Mouse (Mus musculus): ENCODE measurements around the gene Hnrnpl.

Hnrnpl gene

DNA sequence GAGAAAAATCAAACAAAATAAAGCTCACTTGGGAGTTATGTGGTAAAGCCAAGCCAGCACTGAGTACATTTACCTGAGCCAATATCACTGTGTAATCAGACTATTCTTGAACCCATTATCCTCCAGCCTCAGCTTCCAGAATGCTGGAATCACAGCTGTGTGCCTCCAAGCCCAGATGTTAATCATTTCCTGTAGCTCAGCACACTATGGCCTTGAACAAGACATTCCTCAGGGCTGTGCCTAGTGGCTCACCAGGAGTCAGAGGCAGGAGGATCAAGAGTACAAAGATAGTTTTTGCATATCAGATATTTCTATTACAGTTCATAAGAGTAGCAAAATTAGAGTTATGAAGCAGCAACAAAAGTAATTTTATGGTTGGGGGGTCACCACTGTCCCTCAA lies 16.6 kb upstream of the Hnrnpl start:
- no peak for DNase-seq

DNA sequence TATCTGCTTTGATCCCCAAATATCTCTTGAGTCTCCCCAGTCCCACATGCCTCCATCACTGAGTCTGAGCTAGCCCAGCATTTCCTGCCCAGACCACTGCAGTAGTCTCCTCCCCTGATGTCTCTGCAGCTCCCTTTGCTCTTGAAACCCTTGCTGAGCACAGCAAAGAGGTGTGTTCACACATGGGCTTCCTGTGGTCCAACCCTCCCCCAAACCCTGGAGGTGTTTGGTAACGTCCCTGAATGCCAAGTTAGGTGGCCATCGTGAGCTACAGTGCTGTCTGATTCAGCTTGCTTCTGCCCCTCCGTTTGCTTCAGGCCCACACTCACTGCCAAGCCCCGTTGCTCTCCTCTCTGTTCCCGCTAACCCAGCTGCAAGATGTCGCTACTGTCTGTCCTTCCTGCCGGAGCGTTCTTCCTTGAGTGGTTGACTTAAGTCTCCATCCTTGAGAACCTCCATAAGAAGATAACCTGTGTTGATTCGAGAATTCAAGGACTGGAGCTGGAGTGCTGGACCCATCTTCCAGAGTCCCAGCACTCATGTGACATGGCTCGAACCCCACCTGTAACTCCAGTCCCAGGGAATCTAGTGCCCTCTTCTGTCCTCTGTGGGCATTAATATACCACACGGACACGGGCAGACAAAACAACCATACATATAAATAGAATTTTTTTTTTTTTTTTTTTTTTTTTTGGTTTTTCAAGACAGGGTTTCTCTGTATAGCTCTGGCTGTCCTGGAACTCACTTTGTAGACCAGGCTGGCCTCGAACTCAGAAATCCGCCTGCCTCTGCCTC lies 15.8 kb upstream of the Hnrnpl start:
- no peak for DNase-seq

GRCm38 (mm10) chr7:28793834-28794233 lies 14.5 kb upstream of the Hnrnpl start:
- DNase-seq: no peak

- no peak for DNase-seq
These were observed 13.8 kb upstream of the Hnrnpl start for GRCm38 (mm10) chr7:28794496-28794895.

GRCm38 (mm10) chr7:28795832-28796231 lies 12.5 kb upstream of the Hnrnpl start:
- no peak for DNase-seq

- DNase-seq: peak; percentile 86
These were observed 11.8 kb upstream of the Hnrnpl start for GRCm38 (mm10) chr7:28796562-28796975.

GRCm38 (mm10) chr7:28799994-28800393 lies 8.3 kb upstream of the Hnrnpl start:
- no peak for DNase-seq

GRCm38 (mm10) chr7:28801451-28801850 lies 6.9 kb upstream of the Hnrnpl start:
- DNase-seq: no peak

- DNase-seq: no peak
These were observed 6.3 kb upstream of the Hnrnpl start for GRCm38 (mm10) chr7:28801901-28802670.

DNA sequence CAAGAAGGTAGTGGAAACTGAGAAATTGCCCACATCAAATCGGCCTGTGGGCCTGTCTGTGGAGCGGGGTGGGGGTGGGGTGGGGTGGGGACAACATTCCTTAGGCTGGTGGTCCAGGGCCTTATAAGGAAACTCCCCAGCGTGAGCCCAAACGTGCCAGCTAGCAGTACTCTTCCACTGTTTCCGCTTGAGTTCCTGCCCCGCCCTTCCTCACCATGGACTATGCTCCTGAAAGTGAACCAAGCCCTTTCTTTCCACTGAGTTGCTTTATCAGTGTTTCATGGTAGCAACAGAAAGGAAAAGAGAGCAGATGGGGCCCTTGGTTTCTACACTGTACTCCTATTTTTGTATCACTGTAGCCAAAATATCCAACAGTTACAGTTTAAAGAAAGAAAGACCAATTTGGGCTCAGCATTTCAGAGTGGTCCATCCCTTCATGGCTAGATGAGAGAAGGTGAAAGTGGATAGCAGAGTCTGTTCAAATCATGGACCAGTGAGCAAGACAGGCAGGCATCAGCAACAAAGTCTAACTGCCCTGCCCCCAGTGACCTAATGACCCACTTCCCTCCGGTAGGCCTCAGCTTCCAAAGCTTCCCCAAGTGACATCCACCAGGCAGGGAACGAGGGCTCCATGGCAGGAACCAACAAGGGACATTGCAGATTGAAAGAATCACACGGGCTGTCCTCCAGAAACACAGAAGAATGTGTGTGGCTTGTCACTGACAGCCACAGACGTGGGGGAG lies 5.3 kb upstream of the Hnrnpl start:
- no peak for DNase-seq

DNA sequence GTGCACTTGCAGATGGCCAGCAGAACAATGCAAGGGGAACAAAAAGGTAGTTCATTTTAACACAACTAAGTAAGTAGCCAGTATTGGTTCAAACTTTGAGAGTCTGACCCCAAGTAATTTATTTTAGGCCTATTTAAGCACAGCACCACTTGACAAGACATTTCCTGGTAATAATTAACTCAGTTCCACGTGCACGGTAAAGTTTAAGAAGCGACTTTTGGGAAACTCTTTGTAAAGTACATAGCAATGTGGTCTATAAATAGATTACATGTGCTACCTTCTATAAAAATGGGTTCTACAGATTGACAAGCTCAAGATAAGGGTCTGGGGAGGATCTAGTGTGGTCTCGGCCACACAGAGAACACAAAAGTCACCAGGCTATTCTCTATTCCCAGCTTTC lies 4.6 kb upstream of the Hnrnpl start:
- no peak for DNase-seq

GRCm38 (mm10) chr7:28806869-28807268 lies 1.5 kb upstream of the Hnrnpl start:
- DNase-seq: no peak

DNA sequence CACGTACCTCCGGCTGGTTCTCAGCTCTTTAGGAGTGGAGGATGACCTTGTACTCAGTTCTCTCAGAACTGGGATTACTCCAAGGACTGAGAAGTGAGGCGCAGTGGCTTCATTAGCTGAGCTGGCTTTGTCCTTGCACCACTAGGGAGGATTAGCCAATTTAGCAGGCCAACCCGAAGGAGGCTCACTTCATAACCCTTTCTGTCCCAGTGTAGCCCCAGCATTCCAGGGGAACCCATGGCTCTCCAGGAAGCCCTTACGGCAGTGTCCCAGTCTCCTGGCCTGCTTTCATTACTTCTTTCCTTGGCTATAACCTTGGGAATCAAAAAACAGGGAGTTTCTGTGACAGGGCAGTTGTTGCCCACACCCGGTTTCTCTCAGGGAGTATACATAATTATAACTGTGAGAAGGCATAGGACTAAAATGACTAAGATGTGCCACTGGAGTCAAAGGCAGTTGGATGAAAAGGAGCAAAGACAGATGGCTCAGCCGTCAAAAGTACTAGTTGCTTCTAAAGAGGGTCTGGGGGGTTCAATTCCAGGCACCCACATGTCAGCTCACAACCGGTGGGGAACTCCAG lies 610 bp upstream of the Hnrnpl start:
- DNase-seq: no peak

GRCm38 (mm10) chr7:28808957-28809393 lies 634 bp downstream of the Hnrnpl start:
- DNase-seq: peak; percentile 96

DNA sequence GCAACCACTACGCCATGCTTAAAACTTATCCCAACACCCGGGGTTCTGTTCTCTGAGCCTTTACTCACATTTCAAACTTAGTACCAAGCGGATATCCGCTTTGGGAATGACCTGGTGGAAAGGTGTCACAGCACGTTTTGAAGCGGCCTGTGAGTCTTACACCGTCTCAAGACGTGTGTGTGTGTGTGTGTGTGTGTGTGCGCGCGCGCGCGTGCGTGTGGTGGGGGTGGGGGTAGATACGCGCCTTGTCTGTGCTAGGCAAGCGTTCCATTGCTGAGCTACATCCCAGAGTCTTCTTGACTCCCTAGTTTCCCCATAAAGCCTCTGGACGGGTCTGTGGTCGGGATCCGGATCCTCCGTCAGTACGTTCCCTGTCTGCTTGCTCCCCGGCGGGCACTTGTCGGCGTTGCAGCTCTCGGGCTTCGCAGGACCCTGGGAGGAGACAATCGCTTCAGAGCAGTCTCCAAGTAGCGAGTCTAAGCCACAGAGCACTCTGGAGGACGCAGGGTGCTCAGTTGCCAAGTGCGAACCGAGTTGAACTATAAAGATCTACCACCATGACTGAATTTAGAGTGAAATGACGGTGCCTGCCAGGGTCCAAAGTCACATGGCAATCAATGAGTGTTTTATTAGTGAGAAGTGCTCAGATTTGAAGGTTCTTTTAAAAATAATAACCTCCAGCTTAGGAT lies 1.2 kb downstream of the Hnrnpl start:
- DNase-seq: peak; percentile 62

GRCm38 (mm10) chr7:28810107-28811066 lies 2.0 kb downstream of the Hnrnpl start:
- peak; percentile 99 for DNase-seq

DNA sequence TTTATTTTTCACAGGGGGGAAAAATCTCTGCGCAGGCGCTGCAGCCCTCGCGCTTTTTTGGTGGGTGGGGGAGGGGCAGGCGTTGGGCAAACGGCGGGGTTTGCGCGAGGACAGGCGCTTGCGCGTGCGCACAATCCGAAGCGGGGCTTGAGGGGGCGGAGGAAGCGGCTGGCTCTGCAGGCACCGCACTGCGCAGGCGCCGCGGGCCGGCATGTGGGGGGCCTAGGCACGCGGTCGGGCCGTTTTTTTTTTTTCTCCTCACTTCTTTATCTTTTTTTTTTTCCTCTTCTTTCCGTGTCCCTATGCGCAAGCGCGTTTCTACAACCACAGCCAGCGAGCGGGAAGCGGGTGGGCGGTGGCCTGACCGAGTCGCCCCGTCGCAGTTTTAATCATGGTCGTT lies 2.9 kb downstream of the Hnrnpl start:
- DNase-seq: peak; percentile 88

GRCm38 (mm10) chr7:28811640-28812275 lies 3.4 kb downstream of the Hnrnpl start:
- no peak for DNase-seq

DNA sequence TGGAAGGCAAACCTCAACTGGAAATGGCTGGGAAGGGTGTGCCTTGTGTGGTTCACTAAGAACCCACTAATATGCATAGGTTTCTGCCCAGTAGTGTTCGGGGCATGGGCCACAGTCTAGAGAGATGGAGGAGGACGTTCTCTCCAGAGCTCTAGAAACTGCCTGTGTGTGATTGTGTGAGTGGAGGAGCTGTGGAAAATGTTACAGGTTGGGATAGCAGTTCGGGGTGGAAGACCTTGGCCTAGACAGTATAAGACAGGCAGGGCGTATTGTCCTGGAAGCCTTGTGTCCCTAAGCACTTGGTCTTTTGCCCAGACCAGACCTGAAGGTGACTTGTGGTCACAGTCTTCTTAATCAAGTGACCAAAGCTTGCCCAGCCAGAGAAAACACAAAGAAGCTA lies 4.1 kb downstream of the Hnrnpl start:
- DNase-seq: no peak

DNA sequence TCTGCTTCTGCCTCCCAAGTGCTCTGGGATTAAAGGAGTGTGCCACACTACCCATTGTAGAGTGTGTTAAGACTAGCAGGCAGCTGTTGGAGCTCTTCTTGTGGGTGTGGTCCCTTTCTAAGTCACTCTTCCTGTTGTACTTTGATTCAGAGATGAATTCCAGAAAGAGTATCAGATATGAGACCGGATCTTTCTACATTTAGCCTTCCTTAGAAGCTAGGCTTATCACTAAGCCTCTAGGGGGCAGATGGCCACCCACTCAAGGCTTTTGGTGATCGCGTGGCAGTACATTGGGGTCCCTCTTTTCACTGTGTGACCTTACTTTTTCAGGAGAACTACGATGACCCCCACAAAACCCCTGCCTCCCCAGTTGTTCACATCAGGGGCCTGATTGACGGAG lies 4.6 kb downstream of the Hnrnpl start:
- DNase-seq: no peak
